Mouse (Mus musculus) lung, adult 2 months (tissue): ENCODE results near the gene Mgrn1.

ENCODE experiments used
- CTCF ChIP-seq: fragments of 200-500 bp; IDR thresholded peaks from 2 replicates; pipeline ENCODE4 v1.5.1; 2011; ENCODE audit warnings: mild to moderate bottlenecking, low read length, control low read depth; ENCODE audit not compliant: insufficient read depth
- POLR2A ChIP-seq: fragments of 200-500 bp; IDR thresholded peaks from 2 replicates; pipeline ENCODE4 v1.6.1; 2011; ENCODE audit warnings: low read depth, mild to moderate bottlenecking, control low read depth, low read length, borderline replicate concordance; ENCODE audit errors: extremely low read depth

DNA sequence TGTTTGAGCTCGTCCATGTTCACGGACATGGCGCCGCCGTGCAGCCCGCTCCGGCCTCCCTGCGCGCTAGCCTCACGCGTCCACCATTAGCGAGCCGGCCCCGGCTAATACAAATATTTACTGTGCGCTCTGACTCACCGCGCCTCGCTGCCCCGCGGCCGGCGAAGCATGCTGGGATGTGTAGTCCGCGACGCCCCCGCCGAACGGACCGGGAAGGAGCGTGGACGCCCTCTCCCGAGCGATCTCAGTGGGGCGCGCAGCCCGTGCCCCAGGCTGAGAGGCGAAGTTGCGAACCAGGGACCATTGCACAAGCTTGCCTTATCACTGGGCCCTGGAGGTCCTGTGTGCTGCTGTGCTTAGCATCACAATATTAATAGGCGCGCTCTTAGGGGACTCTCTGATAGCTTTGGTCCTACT is 6.3 kb upstream of the Mgrn1 start:
- TF ChIP-seq CTCF (no peak), POLR2A (peak; percentile 92)
